Mouse (Mus musculus) cerebellum, adult 2 months (tissue): ENCODE data around the gene Nfkbid.

ENCODE experiments used
- CTCF ChIP-seq: fragments of 200-500 bp; IDR thresholded peaks from 2 replicates; pipeline ENCODE4 v1.5.1; 2011; ENCODE audit warnings: low read depth, mild to moderate bottlenecking, control low read depth, low read length, moderate library complexity, borderline replicate concordance; ENCODE audit not compliant: insufficient read depth
- POLR2A ChIP-seq: fragments of 200-500 bp; IDR thresholded peaks from 2 replicates; pipeline ENCODE4 v1.6.1; 2011; ENCODE audit warnings: low read length, control low read depth, borderline replicate concordance; ENCODE audit not compliant: insufficient read depth

DNA sequence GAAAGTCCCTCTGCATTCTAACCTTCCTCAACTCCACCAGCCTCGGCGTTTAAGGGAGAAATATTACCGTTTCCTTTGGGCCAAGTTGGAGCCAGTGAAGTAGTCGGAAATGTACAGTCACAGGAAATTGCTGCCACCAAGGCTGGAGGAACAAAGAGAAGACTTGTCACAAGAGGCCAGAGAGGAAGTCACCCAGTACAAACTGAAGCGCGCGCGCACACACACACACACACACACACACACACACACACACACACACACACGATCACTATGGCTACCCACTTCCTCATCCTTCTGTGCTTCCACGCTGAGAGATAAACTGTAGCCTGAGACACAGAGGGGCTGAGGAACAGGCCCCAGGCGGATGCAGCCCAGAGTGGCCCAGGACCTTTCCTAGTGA, 27.2 kb upstream of the Nfkbid start:
- no peak for TF ChIP-seq POLR2A
- no peak for TF ChIP-seq CTCF
